Mouse (Mus musculus): ENCODE data around the gene Myo10. TPM values are rescaled to one million over a fixed set of nuclear protein-coding genes. Genes with fewer than 3 reads are reported as not detected.
A peak's percentile ranks its signal among the peaks of the same experiment; 100 is the strongest.

The Myo10 gene
- total RNA-seq, 2 experiments from 2014 or later, result 52.5 to 53.3 TPM

- DNase-seq, result no peak
Observed at GRCm38 (mm10) chr15:25726814-25727213, 104.5 kb downstream of the Myo10 start.

DNA sequence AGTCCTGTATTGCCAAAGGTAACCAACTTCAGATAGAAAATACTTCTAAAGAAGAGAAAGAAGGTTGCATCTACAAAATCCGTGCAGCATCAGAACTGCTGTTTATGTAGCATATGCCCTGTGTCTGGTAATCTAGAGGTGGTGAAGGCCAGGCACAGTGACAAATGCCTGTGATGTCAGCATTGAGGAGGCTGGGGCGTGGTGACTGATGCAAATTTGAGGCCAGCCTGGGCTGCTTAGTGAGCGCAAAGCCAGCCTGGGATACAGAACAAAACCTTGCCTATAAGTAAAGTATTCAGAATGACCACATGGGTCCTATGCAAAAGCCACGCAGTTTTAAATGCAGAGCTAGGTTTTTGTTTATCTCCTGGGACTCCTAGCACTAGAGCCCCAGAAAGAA is 106.2 kb downstream of the Myo10 start:
- DNase-seq, result no peak

- no peak for DNase-seq
Observed at GRCm38 (mm10) chr15:25731053-25731452, 108.7 kb downstream of the Myo10 start.

DNA sequence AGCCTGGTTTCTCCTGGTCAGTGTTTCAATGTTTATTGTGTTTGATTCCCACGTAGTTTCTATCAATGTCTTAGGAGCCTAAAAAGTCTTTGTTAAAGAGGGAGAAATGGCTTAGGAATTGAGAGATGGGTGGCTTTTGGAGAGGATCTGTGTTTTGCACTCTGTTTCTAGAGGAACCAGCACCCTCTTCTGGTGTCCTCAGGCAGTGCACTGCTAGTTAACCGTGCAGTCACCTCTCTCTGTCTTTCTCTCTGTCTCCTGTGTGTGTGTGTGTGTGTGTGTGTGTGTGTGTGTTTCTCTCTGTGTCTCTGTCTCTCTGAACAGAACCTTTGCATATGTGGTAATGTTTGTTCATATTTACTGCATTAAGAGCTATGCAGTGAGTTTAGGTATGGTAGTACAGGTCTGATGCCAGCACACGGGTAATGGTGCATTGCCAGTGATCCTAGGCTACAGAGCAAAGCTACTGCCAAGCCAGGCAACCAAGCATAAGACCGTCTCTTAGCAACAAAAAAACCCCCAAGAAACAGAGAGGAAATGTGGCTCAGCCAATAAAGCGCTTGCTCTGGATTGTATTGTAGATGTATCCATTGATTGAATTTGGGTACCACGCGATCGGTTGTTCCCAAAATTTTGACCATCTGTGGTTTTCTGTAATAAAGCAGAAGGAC is 110.6 kb downstream of the Myo10 start:
- DNase-seq, result peak; percentile 42 to 55

DNA sequence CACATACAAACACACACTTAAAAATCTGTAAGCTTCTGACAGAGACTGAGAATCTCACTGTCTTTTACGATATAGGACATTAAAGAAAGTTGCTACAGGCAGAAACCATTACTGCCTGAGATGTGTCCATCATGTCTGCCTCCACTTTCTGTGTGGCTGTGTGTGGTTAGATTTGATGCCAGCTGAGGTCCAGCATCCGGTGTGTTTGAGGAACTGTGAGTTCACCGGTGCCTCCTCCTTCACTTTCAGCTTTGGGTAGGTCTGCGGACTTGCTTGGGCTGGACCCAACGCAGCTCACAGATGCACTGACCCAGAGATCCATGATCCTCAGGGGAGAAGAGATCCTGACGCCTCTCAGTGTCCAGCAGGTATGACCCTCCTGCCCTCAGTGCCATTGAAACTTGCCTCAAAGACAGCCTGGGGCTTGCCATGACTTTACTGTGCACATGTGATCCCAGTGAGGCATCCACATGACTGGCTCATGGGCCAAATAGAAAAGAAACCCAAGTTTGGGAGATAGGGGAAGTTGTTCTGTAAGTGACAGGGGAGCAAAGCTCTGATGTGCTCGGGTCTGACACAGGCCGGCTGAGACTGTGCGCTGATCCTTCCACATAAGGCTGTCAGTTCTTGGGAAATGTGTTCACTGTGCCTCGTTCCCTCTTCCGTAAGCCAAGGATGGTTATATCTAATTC is 111.6 kb downstream of the Myo10 start:
- no peak for DNase-seq

- no peak for DNase-seq
Observed at GRCm38 (mm10) chr15:25736531-25736930, 114.2 kb downstream of the Myo10 start.

DNA sequence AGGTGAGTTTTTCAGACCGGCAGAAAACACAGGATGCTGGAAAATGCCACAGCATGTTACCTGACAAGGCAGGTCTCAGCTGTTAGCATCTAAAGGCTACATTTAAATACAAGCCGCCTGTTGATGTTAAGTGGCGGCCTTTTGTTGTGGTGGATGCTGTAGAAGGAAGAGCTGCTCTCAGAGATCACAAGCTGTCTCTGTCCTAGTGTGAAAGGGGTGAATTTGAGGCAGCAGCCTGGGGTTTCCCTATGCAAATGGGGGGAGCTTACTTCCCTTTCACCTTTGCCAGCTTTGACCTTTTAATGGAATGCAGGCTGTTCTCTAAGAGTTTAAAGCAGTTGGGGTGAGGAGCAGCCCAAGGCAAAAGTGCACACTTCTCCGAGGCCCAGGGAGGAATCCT is 117.9 kb downstream of the Myo10 start:
- no peak for DNase-seq

DNA sequence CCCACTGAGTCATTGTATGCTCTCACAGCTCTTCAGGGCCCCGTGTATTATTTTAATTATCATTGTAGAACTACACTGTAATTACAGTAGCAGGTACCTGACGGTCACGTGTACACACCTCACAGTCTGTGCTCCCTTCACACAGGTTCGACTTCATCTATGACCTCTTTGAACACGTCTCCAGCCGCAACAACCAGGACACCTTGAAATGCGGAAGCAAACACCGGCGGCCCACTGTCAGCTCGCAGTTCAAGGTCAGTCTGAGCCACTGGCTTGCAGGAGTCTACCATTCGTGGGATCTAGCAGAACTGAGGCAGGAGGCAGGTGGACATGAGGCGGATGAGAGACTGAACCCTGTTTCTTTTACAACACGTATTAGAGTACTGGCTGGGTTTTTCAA is 119.9 kb downstream of the Myo10 start:
- DNase-seq, result no peak

DNA sequence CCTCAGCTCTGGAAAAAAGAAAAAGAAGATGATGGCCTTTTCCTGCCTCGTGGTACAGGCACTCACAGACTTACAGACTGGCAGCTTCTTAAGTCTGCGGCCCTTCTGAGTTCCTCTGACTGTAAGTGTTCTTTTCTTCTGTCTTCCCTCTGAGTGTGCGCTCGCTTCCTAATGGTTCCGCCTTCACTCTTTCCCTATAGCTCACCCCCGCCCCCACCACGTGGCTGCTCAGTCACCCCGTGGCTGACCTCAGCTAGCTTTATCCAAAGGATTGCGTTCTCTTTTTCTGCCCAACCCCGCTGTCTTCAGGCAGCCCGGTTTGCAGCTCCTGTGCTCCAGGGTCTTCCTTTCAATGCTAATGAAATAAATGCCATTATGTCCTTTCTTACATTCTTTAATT is 129.2 kb downstream of the Myo10 start:
- DNase-seq, result no peak

DNA sequence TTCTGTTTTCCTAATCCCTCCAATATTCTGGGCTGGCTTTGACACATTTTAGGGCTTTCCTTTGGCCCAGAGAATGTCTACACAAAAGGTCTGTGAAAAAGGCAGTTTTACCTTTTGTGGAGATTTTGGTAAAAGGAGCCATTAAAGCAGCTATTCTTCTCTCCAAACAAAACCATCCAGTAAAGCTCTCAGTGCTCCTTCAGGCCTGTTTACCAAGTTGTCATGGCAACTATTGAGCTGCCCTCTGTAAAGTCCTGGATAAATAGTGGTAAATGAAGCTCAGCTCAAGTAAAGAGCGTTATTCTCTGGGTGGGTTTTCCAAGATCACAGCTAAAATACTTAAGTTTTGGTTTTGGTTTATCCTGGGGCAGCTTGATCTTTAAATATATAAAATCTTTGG is 130.3 kb downstream of the Myo10 start:
- DNase-seq, result no peak

- DNase-seq, result no peak
Observed at GRCm38 (mm10) chr15:25753003-25753402, 130.7 kb downstream of the Myo10 start.

DNA sequence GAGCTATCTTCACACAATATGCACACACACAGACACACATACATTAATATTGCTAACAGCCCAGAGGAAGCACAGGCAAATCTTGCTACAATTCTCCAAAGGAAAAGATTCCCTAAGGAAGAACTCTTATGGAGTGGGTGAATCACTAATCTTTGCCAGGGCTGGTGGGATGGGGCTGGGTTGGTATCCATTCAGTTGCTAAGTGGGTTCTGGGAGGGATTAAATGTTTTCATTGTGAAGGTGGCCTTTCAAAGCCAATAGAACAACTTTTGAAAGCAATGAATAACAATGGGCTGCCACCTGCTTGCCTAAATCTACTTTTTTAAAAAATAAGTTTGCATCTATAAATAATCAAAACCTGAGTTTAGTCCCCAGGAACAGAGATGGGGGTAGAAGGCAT is 131.6 kb downstream of the Myo10 start:
- no peak for DNase-seq

DNA sequence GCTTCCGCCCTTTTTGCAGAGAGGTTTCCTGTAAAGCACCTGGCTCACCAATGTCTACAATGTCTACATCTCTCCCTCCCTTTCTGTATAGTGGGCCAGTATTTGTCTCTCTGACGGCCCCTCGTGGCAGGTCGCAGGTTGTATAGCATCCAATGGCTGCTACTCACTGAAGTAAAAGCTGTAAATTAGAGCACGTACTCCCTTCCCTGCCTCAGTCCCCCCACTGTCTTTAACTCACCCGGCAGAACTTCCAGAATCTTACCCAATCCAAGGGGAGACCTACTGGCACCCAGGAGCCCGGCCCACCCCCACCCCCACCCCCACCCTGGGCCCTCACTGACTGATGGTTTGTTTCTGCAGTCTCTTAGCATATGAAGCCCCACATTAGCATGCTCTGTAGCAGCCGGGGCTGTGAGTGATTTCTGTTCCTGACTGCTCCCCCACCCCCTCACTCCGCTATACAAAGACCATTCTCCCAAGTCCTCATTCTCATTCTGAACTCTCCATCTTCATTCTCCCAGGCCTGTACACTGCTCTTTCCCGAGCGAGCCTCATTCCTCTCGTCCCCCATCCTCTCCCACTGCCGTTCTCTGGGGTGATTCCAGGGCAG is 132.1 kb downstream of the Myo10 start:
- peak in 1 of 2 experiments; percentile 42 for DNase-seq

DNA sequence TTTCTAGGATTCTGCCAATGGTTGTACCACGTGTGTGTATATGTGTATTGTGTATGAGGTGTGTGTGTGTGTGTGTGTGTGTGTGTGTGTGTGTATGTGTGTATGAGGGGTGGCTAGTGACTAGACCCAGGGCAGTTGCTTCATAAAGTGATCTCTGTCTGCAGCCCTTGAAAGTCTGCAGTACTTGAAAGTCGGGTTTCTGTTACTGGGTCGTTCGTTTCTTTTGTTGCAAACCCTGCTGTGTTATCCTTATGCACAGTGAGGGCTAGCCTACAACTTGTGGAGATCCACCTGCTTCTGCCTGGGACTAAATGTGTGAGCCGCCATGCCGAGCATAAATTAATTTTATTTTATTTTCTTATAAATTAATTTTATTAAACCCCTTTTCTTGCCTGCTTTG is 133.2 kb downstream of the Myo10 start:
- no peak for DNase-seq

GRCm38 (mm10) chr15:25756072-25756471 is 133.7 kb downstream of the Myo10 start:
- no peak for DNase-seq

- DNase-seq, result no peak
Observed at GRCm38 (mm10) chr15:25758037-25758436, 135.7 kb downstream of the Myo10 start.

DNA sequence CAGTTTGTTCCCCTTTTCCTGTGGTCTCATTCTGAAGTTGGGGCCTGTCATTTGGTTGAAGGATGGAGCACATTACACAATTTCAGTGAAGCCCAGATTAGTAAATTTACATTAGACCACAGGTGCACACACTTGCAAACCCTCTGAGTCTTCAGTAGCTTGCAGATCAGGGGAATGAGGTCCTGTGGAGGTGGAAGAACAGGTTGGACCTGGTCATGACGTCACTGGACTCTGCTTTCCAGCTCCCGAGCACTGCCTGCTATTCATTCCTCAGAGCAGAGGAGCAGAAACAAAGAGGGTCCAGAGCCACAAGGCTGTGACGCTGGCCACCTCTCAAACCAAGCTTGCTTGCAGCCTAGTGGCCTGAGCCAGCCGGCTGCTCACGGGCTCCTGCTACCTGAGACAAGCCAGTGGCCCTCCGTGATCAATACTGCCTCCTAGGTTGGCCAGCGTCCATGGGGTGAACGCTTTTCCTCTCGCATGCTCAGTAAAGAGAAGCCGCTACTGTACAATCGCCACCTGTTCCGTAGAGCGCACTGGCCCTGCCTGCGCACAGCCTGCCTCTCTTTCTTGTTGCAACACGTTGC is 136.3 kb downstream of the Myo10 start:
- peak in 1 of 2 experiments; percentile 38 for DNase-seq

GRCm38 (mm10) chr15:25760304-25760703 is 138.0 kb downstream of the Myo10 start:
- DNase-seq, result peak; percentile 58 to 63

DNA sequence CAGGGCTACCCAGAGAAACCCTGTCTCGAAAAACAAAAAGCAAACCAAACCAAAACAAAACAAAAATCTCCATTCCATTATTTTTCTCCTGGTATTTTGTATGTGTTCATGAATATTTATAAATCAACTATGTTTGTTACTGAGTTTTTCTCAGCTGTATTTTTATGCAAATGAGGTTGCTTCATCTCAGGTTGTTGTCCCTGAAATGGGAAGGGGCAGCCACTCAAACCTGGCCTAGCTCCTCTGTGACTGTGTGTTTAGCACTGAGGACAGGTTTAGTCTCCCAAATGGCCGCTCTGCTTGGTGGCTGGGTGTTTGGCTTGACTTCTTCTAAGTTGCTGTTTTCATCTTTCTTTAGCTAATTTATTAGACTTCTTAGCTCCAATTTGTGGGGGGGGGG is 138.7 kb downstream of the Myo10 start:
- no peak for DNase-seq

DNA sequence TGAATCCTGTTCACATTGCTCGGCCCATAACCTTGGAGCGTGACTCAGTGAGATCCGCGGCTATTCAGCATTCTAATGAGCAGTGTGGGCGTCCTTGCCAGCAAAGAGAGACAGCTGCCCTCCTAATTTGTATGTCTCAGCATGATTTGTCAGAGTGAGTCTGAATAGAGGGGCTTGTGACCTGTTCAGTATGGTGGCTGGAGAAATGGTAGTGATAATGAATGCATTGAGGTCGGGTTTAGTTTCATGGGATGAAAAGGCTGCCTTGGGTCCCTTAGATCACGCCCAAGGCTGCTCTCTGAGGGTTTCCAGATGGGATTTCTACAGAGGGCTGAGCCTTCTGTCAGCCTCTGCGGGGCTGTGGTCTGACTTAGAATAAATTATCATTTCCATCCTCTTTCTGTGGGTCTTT is 139.5 kb downstream of the Myo10 start:
- peak in 1 of 2 experiments; percentile 46 for DNase-seq

GRCm38 (mm10) chr15:25762306-25762705 is 140.0 kb downstream of the Myo10 start:
- DNase-seq, result no peak

DNA sequence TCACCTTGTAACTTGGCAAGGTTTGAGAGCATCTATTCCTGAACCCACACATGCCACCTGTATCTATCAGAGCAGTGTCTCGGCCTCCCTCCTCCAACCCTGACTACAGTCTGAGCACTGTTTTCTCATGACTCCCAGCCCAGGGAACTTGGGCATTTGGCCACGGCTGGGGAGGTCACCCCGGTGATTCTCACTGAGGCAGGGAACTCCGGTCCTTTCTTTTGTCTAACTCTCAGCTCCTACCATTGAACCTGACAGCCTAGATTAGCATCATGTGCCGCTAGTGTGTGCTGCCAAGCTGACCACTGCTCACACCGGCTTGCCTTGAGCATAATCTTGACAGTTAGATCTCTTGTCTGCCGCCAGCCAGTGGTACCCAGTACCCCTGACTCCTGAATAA is 140.8 kb downstream of the Myo10 start:
- DNase-seq, result no peak

GRCm38 (mm10) chr15:25764653-25765352 is 142.5 kb downstream of the Myo10 start:
- no peak for DNase-seq
